Mouse (Mus musculus): ENCODE results near the gene Vwa3b.

GRCm38 (mm10) chr1:37001636-37002315, 24.6 kb upstream of the Vwa3b start:
- TF ChIP-seq ZNF384 (IDR thresholded peaks at IDR 0.05; ENCODE audit: low read depth, low read length) = no peak
- no peak for TF ChIP-seq CHD2 (IDR thresholded peaks at IDR 0.05; ENCODE audit: low read depth, low read length)

Data from ES-E14 (cell line).